Mouse (Mus musculus) spleen, adult 2 months (tissue): ENCODE measurements at regions not wholly inside any gene's neighbourhood (a gene's known extent, or its start where the extent isn't known, plus 50 kb on each side); places are given as distances from the start of the nearest gene placed in this dataset.

Experiments
- CTCF ChIP-seq: fragments of 200-500 bp; IDR thresholded peaks from 2 replicates; pipeline ENCODE4 v1.5.1; 2011; ENCODE audit warnings: mild to moderate bottlenecking, inconsistent platforms; ENCODE audit not compliant: insufficient read depth, insufficient read length, insufficient replicate concordance; ENCODE audit errors: extremely low read depth
- POLR2A ChIP-seq: fragments of 200-500 bp; IDR thresholded peaks from 2 replicates; pipeline ENCODE4 v1.6.1; 2011; ENCODE audit warnings: low read depth, low read length, inconsistent platforms

DNA sequence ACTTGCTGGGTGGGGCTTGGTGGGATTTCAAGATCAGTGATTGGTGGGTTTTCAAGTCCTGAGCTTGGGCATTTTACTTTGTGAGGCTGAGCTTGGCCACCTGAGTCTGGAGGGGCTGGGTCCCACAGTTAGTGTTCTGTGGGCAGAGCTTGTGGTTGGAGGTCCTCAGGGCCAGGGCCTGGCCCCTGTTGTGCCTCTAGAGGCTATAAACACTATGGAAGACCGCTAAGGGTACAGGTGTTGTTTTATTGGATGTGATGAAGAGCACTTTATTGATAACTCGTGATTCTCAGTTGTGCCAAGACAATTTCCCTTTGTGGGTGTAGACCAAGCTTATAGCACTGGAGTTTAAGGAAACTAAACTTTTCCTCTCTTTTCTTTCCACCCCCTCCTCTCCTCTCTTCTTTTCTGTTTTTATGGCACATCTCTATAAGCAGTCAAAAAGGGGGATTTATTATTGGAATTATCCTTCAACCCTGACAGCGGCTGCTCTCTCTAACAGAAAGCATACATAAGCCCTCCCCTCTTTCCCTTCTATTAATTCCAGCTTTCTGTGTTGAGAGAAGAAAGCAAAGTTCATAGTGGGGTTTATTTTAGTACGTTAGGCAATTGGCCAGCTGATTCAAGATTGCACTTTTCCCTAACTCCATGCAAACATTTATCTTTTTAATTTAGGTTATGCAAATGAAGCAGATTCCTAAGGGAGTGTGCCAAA, 332.0 kb upstream of the Rnaseh2b start:
- TF ChIP-seq CTCF (no peak), POLR2A (no peak)
